In the genomic region with DNA sequence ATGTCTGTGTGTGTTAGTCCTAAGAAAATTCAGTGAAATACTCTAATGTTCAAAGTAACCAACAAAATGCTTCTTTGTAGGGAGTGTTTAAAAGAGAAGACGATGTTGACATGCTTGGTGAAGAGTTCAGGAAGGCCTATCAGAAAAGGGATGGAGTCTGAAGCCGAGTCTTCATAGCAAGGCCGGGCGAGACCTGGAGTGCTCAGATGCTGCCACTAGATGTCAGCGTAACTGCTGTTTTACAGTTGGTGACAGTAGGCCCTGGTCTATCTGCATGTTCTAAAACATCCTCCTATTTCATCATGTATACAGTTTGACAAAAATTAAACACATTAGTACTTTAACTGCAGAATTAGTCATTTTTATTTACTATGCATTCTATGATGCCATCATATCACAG, we compare ENCODE assay signal across 8 mouse cellular contexts. TPM values are rescaled to one million over a fixed set of nuclear protein-coding genes. Genes with fewer than 3 reads are reported as not detected.
DNase-seq lines count a peak whose midpoint lies in the region; ATAC-seq and TF ChIP-seq lines count a peak whose summit lies in the region.

No protein-coding gene starts in this region.

- intact Hi-C loops in left cerebral cortex, adult 2 months (cut with DNase I) = loop anchor here (5.0 kb wide), 2 partner anchors 74 to 159 kb away; a partner anchor contains a TSS

- no peaks in the 10 kb centered on the region for H3K9me3 ChIP-seq in heart, embryonic 10.5 days
- H3K9me3 ChIP-seq in forebrain, embryonic 15.5 days = no peaks in the 10 kb centered on the region
- H3K9me3 ChIP-seq in hindbrain, postnatal 0 days (ENCODE audit: low read length) = no peaks in the 10 kb centered on the region

- 17% methylated on average over 5 of the region's 5 CpGs for WGBS in heart, embryonic 10.5 days
- 16% methylated on average over 5 of the region's 5 CpGs for WGBS in forebrain, embryonic 15.5 days
- WGBS in hindbrain, postnatal 0 days = 15% methylated on average over 5 of the region's 5 CpGs

- peaks cover 42% of the 10 kb centered on the region for H3K36me3 ChIP-seq in heart, embryonic 10.5 days
- peaks cover 9% of the 10 kb centered on the region for H3K36me3 ChIP-seq in forebrain, embryonic 15.5 days
- peaks cover 7% of the 10 kb centered on the region; the same call in 1 of the 2 replicates for H3K36me3 ChIP-seq in hindbrain, postnatal 0 days (ENCODE audit: insufficient read depth, low read length)

- peak; percentile 85 for TF ChIP-seq CTCF in hindbrain, postnatal 0 days (IDR thresholded peaks at IDR 0.05; ENCODE audit: low read depth)
- peak; percentile 85 for TF ChIP-seq CTCF in left cerebral cortex, adult 2 months (IDR thresholded peaks at IDR 0.05)

- no peak overlapping the region for H3K4me2 ChIP-seq in forebrain, embryonic 15.5 days (replicated peaks)
- H3K4me2 ChIP-seq in hindbrain, postnatal 0 days (ENCODE audit: low read depth, low read length) = no peak overlapping the region

- peak; percentile 52 to 74 for DNase-seq in heart, adult 18-20 months
- no peak for DNase-seq in heart, embryonic 10.5 days (ENCODE audit: low spot score)
- peak; percentile 86 for DNase-seq in hindbrain, postnatal 0 days (ENCODE audit: low spot score)
- peak; percentile 68 to 73 for DNase-seq in left cerebral cortex, adult 2 months (ENCODE audit: extremely low spot score in 1 of 2, low spot score in 2 of 2)
- DNase-seq in skeletal muscle tissue, adult 2 months (ENCODE audit: low read depth, low spot score) = peak; percentile 40

- H3K27ac ChIP-seq in heart, embryonic 10.5 days = no peak overlapping the region
- no peak overlapping the region for H3K27ac ChIP-seq in forebrain, embryonic 15.5 days (replicated peaks)
- no peak overlapping the region for H3K27ac ChIP-seq in hindbrain, postnatal 0 days
- H3K27ac ChIP-seq in left cerebral cortex, adult 2 months = no peak overlapping the region

- peak; percentile 75; the same call in 1 of the 2 replicates for ATAC-seq in cerebellum, adult (ENCODE audit: insufficient number of reproducible peaks, low FRiP score, low TSS enrichment)
- peak; percentile 87 for ATAC-seq in forebrain, embryonic 15.5 days (replicated peaks)
- ATAC-seq in hindbrain, postnatal 0 days = peak; percentile 81; the same call in 1 of the 2 replicates
- peak; percentile 81; the same call in 1 of the 2 replicates for ATAC-seq in megakaryocyte-erythroid progenitor cell, adult 5-6 weeks (replicated peaks; ENCODE audit: low FRiP score, low TSS enrichment, poor library complexity, severe bottlenecking)

- H3K4me1 ChIP-seq in heart, embryonic 10.5 days = no peaks in the 10 kb centered on the region
- no peaks in the 10 kb centered on the region for H3K4me1 ChIP-seq in forebrain, embryonic 15.5 days
- H3K4me1 ChIP-seq in hindbrain, postnatal 0 days (ENCODE audit: insufficient read depth, low read length) = no peaks in the 10 kb centered on the region

- H3K4me3 ChIP-seq in heart, embryonic 10.5 days = no peak overlapping the region
- no peak overlapping the region for H3K4me3 ChIP-seq in forebrain, embryonic 15.5 days
- H3K4me3 ChIP-seq in hindbrain, postnatal 0 days (ENCODE audit: low read length) = no peak overlapping the region
- no peak overlapping the region for H3K4me3 ChIP-seq in left cerebral cortex, adult 2 months

- H3K9ac ChIP-seq in forebrain, embryonic 15.5 days (replicated peaks) = no peak overlapping the region
- H3K9ac ChIP-seq in hindbrain, postnatal 0 days (replicated peaks; ENCODE audit: low read length) = no peak overlapping the region

- no peaks in the 10 kb centered on the region for H3K27me3 ChIP-seq in heart, embryonic 10.5 days (ENCODE audit: insufficient read depth, poor library complexity, severe bottlenecking)
- no peaks in the 10 kb centered on the region for H3K27me3 ChIP-seq in forebrain, embryonic 15.5 days
- no peaks in the 10 kb centered on the region for H3K27me3 ChIP-seq in hindbrain, postnatal 0 days (ENCODE audit: insufficient read depth, low read length)

RNA-seq across cellular contexts. Expression of a gene that starts 20.4 kb away (rescaled TPM):
- under 1 TPM; 0.05 to 0.23 TPM for total RNA-seq in heart, adult 18-20 months (2021)
- 22.0 and 34.1 TPM in 2 replicates for polyA plus RNA-seq in heart, embryonic 10.5 days (2016; fragmentation: Nextera tagmentation; extraction: Ambion mirVana)
- polyA plus RNA-seq in forebrain, embryonic 15.5 days (2015; fragmentation: Nextera tagmentation; extraction: Ambion mirVana) = 14.1 and 15.0 TPM in 2 replicates
- total RNA-seq in hindbrain, postnatal 0 days (2014; rRNA removed) = 2.8 and 3.0 TPM in 2 replicates
- 8.1 and 9.5 TPM in 2 replicates for polyA plus RNA-seq in hindbrain, postnatal 0 days (2015; fragmentation: Nextera tagmentation; extraction: Ambion mirVana)
- 1 to 10 TPM in 1 of 2 experiments, under 1 TPM in 1; 0.59 to 1.1 TPM for total RNA-seq in left cerebral cortex, adult 2 months (2021)
- 201 and 223 TPM in 2 replicates for total RNA-seq in megakaryocyte-erythroid progenitor cell, adult 5-6 weeks (2014; fragmentation: Nextera tagmentation)
- total RNA-seq in megakaryocyte-erythroid progenitor cell, adult 5-6 weeks (2017) = 410 and 555 TPM in 2 replicates

RNA-seq across cellular contexts. Expression of a gene that starts 33.8 kb away (rescaled TPM):
- 1 to 10 TPM in 1 of 2 experiments, under 1 TPM in 1; 0.50 to 1.0 TPM for total RNA-seq in heart, adult 18-20 months (2021)
- polyA plus RNA-seq in heart, embryonic 10.5 days (2016; fragmentation: Nextera tagmentation; extraction: Ambion mirVana) = 16.6 and 27.0 TPM in 2 replicates
- 39.9 and 40.2 TPM in 2 replicates for polyA plus RNA-seq in forebrain, embryonic 15.5 days (2015; fragmentation: Nextera tagmentation; extraction: Ambion mirVana)
- 13.7 and 16.8 TPM in 2 replicates for total RNA-seq in hindbrain, postnatal 0 days (2014; rRNA removed)
- polyA plus RNA-seq in hindbrain, postnatal 0 days (2015; fragmentation: Nextera tagmentation; extraction: Ambion mirVana) = 41.9 and 44.8 TPM in 2 replicates
- total RNA-seq in left cerebral cortex, adult 2 months (2021) = 10 to 100 TPM; 11.2 to 12.8 TPM
- 27.9 and 34.0 TPM in 2 replicates for total RNA-seq in megakaryocyte-erythroid progenitor cell, adult 5-6 weeks (2014; fragmentation: Nextera tagmentation)
- 30.5 and 52.0 TPM in 2 replicates for total RNA-seq in megakaryocyte-erythroid progenitor cell, adult 5-6 weeks (2017)

Comparison
In these comparisons a context has a peak if more than half of its experiments do, and no peak if none do; other contexts are left out.
1. RNA of a gene that starts 20.4 kb away (total RNA-seq): 201 to 555 TPM in megakaryocyte-erythroid progenitor cell, adult 5-6 weeks; 2.8 to 3.0 TPM in hindbrain, postnatal 0 days, 0.59 to 1.1 TPM in left cerebral cortex, adult 2 months and 0.05 to 0.23 TPM in heart, adult 18-20 months; every median in the first group is over 10 times any median in the second.
2. Peak in every context shown above with its lines, with median percentiles within 50 percentile points of each other: ATAC-seq.